Mouse (Mus musculus): Measurements from ENCODE around the gene Dusp22. TPM values are rescaled to one million over a fixed set of nuclear protein-coding genes. Genes with fewer than 3 reads are reported as not detected.
A peak's percentile ranks its signal among the peaks of the same experiment; 100 is the strongest.

Gene Dusp22
- polyA plus RNA-seq, 1 experiment from 2014 or later = 34.9 TPM

DNA sequence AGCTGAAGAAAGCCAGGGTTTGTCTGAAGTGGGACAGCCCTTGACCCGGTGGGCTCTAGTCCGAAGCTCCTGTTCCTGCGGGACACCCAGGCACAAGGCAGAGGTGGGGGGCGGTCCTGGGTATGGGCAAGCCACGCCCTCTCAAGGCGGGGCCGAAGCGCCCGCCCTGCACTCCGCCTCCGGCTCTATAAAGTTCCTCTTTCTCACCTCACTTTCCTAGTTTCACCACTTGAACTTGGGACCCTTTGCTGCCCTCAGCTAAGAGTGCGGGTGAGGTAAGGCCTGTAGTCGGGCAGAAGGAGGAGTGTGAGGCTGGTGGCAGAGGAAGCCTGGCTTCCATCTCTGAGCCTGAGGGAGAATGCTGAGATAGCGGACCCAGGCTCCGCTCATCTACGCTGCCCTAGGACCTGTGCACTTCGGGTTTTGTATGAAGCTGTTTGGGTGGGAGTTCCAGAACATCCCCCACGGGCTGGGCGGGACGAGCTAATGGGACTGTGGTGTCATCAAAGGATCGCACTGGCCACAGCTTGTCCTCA lies 89.3 kb downstream of the Dusp22 start, which contains the start of gene Irf4:
TSS of gene Irf4 (plus strand) at position 206 of the 536 bp plus-strand sequence.
- H3K9me3 ChIP-seq (ENCODE audit: control insufficient read depth, low read length) = no peaks in the 10 kb centered on the region
- peak within 1 kb of the TSS; percentile 37 for H3K4me3 ChIP-seq (replicated peaks; ENCODE audit: low read length)
- no peaks in the 10 kb centered on the region for H3K36me3 ChIP-seq (replicated peaks; ENCODE audit: control insufficient read depth, insufficient read depth)
- DNase-seq (ENCODE audit: low spot score) (no peak), ATAC-seq (ENCODE audit: low FRiP score) (peak; percentile 66; the same call in 1 of the 2 replicates)
- peaks cover 20% of the 10 kb centered on the region for H3K4me1 ChIP-seq (replicated peaks; ENCODE audit: control insufficient read depth, insufficient read depth, low read length)
- peaks cover 65% of the 10 kb centered on the region for H3K27me3 ChIP-seq (ENCODE audit: control insufficient read depth, insufficient read depth, low read length)
- peak within 1 kb of the TSS; percentile 60 for H3K4me2 ChIP-seq (replicated peaks)
- H3K9ac ChIP-seq = no peak within 1 kb of the TSS
- WGBS = under 1% methylated on average over 20 of the region's 21 CpGs
- no peak within 1 kb of the TSS for H3K27ac ChIP-seq

DNA sequence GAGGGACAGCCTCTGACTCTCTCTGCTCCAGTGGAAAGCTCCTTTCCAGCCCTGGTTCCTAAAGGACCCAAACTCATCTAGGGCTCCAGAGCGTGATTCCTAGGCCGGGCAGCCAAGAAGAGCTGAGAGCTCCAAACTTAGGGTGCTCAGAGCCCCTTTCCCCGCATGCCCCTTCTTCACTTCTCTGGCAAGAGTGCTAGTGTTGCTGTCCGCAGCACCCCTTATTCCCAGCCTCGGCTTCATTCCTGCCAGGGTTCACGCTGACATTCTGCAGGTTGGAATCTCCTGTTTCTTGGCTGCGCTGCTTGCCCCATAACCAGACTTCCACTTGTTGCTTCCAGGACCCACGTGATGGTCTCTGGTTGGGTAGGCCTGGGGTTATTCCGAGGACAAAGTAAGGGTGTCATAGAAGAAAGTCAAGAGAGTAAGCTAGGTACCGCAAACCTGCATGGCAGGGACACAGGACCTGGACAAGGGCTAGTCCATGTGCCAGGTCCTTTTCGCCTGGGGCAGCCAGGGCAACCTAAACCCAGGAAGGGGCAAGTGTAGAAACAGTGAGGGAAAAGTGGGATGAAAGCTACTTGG lies 89.8 kb downstream of the Dusp22 start:
- ATAC-seq (ENCODE audit: low FRiP score) (peak; percentile 12; the same call in 1 of the 2 replicates), DNase-seq (ENCODE audit: low spot score) (no peak)
- peaks cover 65% of the 10 kb centered on the region for H3K27me3 ChIP-seq (ENCODE audit: control insufficient read depth, insufficient read depth, low read length)
- H3K9me3 ChIP-seq (ENCODE audit: control insufficient read depth, low read length) = no peaks in the 10 kb centered on the region
- no peak overlapping the region for H3K27ac ChIP-seq
- 6% methylated on average over 11 of the region's 11 CpGs for WGBS
- no peaks in the 10 kb centered on the region for H3K36me3 ChIP-seq (replicated peaks; ENCODE audit: control insufficient read depth, insufficient read depth)
- H3K4me2 ChIP-seq (replicated peaks) = peak overlapping the region; percentile 60
- H3K4me1 ChIP-seq (replicated peaks; ENCODE audit: control insufficient read depth, insufficient read depth, low read length) = peaks cover 20% of the 10 kb centered on the region
- H3K4me3 ChIP-seq (replicated peaks; ENCODE audit: low read length) = peak overlapping the region; percentile 37
- no peak overlapping the region for H3K9ac ChIP-seq

DNA sequence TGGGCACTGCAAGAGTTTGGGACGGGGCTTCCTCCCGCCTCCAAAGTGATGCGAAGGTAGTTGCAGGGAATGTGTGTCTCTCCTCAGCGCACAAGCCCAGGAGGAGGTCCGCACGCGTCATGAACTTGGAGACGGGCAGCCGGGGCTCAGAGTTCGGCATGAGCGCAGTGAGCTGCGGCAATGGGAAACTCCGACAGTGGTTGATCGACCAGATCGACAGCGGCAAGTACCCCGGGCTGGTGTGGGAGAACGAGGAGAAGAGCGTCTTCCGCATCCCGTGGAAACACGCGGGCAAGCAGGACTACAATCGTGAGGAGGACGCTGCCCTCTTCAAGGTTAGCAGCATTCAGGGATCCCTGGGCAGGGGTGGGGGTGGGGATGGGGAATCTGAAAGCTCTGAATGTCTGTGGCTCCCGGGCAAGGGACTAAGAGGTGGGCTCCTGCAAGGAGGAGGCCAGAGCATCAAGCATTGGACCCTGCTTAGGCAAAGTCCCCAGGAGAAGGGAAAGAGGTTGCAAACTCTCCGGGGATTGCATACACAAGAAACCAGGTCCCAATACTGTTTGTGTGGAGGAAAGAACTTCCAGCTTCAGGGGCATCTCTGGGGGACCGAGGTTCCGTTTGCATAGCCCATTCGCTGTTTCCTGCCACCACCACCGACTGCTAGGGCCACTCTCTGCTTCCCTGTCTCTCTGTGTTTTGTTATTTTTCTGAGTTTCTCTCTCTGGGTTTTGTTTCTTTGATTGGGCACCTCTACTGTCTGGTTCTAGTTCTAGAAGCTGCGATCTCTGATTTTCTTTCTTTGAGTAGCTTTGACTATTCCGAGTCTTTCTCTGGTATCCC lies 90.9 kb downstream of the Dusp22 start:
- ATAC-seq (ENCODE audit: low FRiP score) (peak; percentile 22; the same call in 1 of the 2 replicates), DNase-seq (ENCODE audit: low spot score) (no peak)
- 2% methylated on average over 33 of the region's 33 CpGs for WGBS
- Histone ChIP-seq H3K36me3 (replicated peaks; ENCODE audit: control insufficient read depth, insufficient read depth) (no peaks in the 10 kb centered on the region), H3K27ac (no peak overlapping the region), H3K4me2 (replicated peaks) (peak overlapping the region; percentile 60), H3K4me3 (replicated peaks; ENCODE audit: low read length) (peak overlapping the region; percentile 37), H3K27me3 (ENCODE audit: control insufficient read depth, insufficient read depth, low read length) (peaks cover 65% of the 10 kb centered on the region), H3K9ac (peak overlapping the region; percentile 28; the same call in 1 of the 2 replicates), H3K9me3 (ENCODE audit: control insufficient read depth, low read length) (no peaks in the 10 kb centered on the region), H3K4me1 (replicated peaks; ENCODE audit: control insufficient read depth, insufficient read depth, low read length) (peaks cover 20% of the 10 kb centered on the region)

DNA sequence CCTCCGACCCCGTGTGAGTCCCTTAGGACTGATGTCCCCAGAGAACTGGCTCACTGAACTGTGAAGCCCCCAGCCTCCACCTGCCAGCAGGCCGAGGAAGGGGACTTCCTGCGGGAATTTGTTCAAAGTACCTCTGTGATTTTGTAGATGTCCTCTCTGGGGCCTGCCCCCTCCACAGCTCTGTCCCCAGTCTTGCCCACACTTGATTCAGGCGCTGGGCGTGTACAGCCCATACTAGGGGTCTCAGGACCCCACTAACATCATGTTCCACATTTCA lies 91.4 kb downstream of the Dusp22 start:
- Histone ChIP-seq H3K27me3 (ENCODE audit: control insufficient read depth, insufficient read depth, low read length) (peaks cover 65% of the 10 kb centered on the region), H3K4me3 (replicated peaks; ENCODE audit: low read length) (no peak overlapping the region), H3K9me3 (ENCODE audit: control insufficient read depth, low read length) (no peaks in the 10 kb centered on the region), H3K27ac (no peak overlapping the region), H3K4me1 (replicated peaks; ENCODE audit: control insufficient read depth, insufficient read depth, low read length) (peaks cover 20% of the 10 kb centered on the region), H3K4me2 (replicated peaks) (no peak overlapping the region), H3K9ac (no peak overlapping the region), H3K36me3 (replicated peaks; ENCODE audit: control insufficient read depth, insufficient read depth) (no peaks in the 10 kb centered on the region)
- WGBS = 24% methylated on average over 6 of the region's 6 CpGs
- ATAC-seq (ENCODE audit: low FRiP score) = no peak
- no peak for DNase-seq (ENCODE audit: low spot score)

DNA sequence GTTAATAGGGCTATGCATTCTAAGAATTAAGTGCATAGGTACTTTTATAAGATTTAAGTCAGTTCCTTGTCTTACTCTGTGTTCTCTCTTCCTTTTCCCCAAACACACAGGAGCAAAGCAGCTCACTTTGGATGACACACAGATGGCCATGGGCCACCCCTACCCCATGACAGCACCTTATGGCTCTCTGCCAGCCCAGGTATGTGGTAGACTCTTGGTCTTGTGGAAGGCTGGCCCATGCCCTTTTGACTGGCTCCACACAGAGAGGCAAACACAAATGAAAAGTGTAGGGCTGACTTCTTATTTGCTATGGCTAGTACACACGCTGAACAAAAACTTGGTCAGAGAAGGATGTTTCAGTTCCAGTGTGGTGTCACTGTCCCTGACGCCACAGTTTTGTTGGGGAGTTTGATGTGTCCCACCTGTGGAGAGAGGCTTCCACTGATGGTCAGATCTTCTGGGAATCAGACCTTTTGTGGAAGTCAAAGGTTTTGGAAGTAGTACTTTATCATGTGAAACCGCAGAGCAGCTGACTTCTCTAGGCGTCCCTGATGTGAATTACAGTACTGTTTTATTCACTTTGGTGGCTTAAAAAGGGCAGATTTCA lies 92.9 kb downstream of the Dusp22 start:
- Histone ChIP-seq H3K27me3 (ENCODE audit: control insufficient read depth, insufficient read depth, low read length) (peaks cover 53% of the 10 kb centered on the region), H3K9me3 (ENCODE audit: control insufficient read depth, low read length) (no peaks in the 10 kb centered on the region), H3K4me2 (replicated peaks) (no peak overlapping the region), H3K4me3 (replicated peaks; ENCODE audit: low read length) (no peak overlapping the region), H3K4me1 (replicated peaks; ENCODE audit: control insufficient read depth, insufficient read depth, low read length) (peaks cover 20% of the 10 kb centered on the region), H3K27ac (no peak overlapping the region), H3K36me3 (replicated peaks; ENCODE audit: control insufficient read depth, insufficient read depth) (no peaks in the 10 kb centered on the region), H3K9ac (no peak overlapping the region)
- ATAC-seq (ENCODE audit: low FRiP score) (no peak), DNase-seq (ENCODE audit: low spot score) (no peak)
- WGBS = 84% methylated on average over 4 of the region's 4 CpGs

DNA sequence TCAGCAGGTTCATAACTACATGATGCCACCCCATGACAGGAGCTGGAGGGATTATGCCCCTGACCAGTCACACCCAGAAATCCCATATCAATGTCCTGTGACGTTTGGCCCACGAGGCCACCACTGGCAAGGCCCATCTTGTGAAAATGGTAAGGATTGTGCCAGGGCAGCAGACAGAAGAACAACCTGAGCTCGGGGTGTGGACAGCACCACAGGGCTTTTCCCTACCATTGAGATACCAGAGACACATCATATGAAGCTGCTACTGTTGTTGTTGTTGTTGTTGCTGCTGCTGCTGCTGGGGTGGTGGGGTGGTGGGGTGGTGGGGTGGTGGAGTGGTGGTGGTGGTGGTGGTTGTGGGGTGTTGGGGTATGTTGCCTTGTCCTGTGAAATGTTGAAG lies 93.6 kb downstream of the Dusp22 start:
- Histone ChIP-seq H3K4me3 (replicated peaks; ENCODE audit: low read length) (no peak overlapping the region), H3K27ac (no peak overlapping the region), H3K4me1 (replicated peaks; ENCODE audit: control insufficient read depth, insufficient read depth, low read length) (peaks cover 20% of the 10 kb centered on the region), H3K4me2 (replicated peaks) (no peak overlapping the region), H3K9ac (no peak overlapping the region), H3K27me3 (ENCODE audit: control insufficient read depth, insufficient read depth, low read length) (peaks cover 45% of the 10 kb centered on the region), H3K9me3 (ENCODE audit: control insufficient read depth, low read length) (no peaks in the 10 kb centered on the region), H3K36me3 (replicated peaks; ENCODE audit: control insufficient read depth, insufficient read depth) (no peaks in the 10 kb centered on the region)
- DNase-seq (ENCODE audit: low spot score) (no peak), ATAC-seq (ENCODE audit: low FRiP score) (no peak)
- 87% methylated on average over 3 of the region's 3 CpGs for WGBS

DNA sequence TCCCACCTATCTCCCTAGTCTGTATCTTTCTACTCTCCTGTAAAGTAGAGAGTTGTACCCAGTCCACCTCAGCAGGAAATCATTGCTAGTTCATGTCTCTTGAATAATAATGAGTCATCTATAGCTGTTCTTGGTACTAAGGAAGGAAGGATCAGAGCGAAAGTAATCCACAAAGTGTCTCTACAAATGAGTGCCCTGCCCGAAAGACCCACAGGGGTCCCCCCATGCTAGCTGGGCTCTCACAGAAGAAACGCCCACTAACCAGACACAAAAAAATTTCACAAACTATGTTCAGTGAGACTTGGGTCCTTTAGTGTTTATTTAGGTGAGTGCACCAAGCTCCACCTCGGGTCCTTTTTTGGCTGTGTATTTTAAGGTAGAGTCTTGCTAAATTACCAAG lies 94.3 kb downstream of the Dusp22 start:
- H3K4me1 ChIP-seq (replicated peaks; ENCODE audit: control insufficient read depth, insufficient read depth, low read length) = peaks cover 15% of the 10 kb centered on the region
- no peaks in the 10 kb centered on the region for H3K36me3 ChIP-seq (replicated peaks; ENCODE audit: control insufficient read depth, insufficient read depth)
- no peak overlapping the region for H3K4me2 ChIP-seq (replicated peaks)
- WGBS = 85% methylated on average over 4 of the region's 4 CpGs
- H3K4me3 ChIP-seq (replicated peaks; ENCODE audit: low read length) = no peak overlapping the region
- DNase-seq (ENCODE audit: low spot score) (no peak), ATAC-seq (ENCODE audit: low FRiP score) (no peak)
- no peak overlapping the region for H3K27ac ChIP-seq
- H3K9me3 ChIP-seq (ENCODE audit: control insufficient read depth, low read length) = no peaks in the 10 kb centered on the region
- H3K27me3 ChIP-seq (ENCODE audit: control insufficient read depth, insufficient read depth, low read length) = peaks cover 39% of the 10 kb centered on the region
- H3K9ac ChIP-seq = no peak overlapping the region

DNA sequence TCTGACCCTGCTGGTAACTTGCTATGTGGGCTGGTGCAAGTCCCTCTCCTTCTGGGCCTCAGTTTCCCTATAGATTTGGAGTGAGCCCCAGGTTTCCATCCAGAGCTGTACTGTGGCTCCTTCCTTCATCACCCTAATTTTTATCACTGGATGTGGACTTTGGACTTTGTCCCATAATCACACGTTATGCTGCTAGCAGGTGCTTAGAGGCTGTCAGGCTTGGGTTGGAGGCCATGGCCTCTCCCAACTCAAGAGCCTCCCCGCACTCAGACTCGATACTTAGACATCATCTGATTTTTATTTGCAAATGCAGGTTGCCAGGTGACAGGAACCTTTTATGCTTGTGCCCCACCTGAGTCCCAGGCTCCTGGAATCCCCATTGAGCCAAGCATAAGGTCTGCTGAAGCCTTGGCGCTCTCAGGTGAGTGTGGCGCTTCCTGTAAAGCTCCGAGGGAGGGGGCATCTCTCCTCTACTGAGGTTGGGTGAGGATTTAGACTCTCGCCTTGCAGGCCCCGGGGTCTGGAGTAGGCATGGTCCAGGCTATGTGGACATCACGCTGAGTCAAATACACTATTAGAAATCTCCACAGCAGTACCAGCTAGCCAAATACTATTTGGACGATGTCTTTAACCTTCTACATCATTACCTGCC lies 95.2 kb downstream of the Dusp22 start:
- Histone ChIP-seq H3K4me2 (replicated peaks) (no peak overlapping the region), H3K4me3 (replicated peaks; ENCODE audit: low read length) (no peak overlapping the region), H3K27me3 (ENCODE audit: control insufficient read depth, insufficient read depth, low read length) (peaks cover 30% of the 10 kb centered on the region), H3K4me1 (replicated peaks; ENCODE audit: control insufficient read depth, insufficient read depth, low read length) (peaks cover 7% of the 10 kb centered on the region; the same call in 1 of the 2 replicates), H3K9ac (no peak overlapping the region), H3K36me3 (replicated peaks; ENCODE audit: control insufficient read depth, insufficient read depth) (no peaks in the 10 kb centered on the region), H3K9me3 (ENCODE audit: control insufficient read depth, low read length) (no peaks in the 10 kb centered on the region), H3K27ac (no peak overlapping the region)
- WGBS = 89% methylated on average over 10 of the region's 10 CpGs
- DNase-seq (ENCODE audit: low spot score) (no peak), ATAC-seq (ENCODE audit: low FRiP score) (no peak)

DNA sequence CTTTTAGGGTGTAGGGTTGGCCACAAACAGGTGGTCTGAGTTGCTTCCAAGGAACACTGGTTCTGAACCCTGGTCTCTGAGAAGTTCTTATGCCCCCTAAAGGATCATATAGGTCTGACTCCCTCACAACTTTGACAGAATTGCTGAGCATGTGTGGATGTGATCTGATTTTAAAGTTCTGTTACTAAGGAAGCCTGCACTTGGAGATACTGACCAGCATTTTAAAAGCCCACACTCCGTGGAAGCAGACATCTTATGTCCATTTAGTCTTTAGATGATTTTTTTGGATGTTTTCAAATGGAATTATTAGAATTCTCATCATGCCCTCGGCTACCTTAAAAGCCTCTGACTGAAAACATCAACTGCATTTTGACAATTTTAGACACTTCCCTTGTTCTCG lies 95.8 kb downstream of the Dusp22 start:
- 76% methylated on average over 3 of the region's 3 CpGs for WGBS
- DNase-seq (ENCODE audit: low spot score) (no peak), ATAC-seq (ENCODE audit: low FRiP score) (no peak)
- peaks cover 3% of the 10 kb centered on the region; the same call in 1 of the 2 replicates for H3K4me1 ChIP-seq (replicated peaks; ENCODE audit: control insufficient read depth, insufficient read depth, low read length)
- no peak overlapping the region for H3K27ac ChIP-seq
- peaks cover 24% of the 10 kb centered on the region for H3K27me3 ChIP-seq (ENCODE audit: control insufficient read depth, insufficient read depth, low read length)
- H3K4me2 ChIP-seq (replicated peaks) = no peak overlapping the region
- H3K9me3 ChIP-seq (ENCODE audit: control insufficient read depth, low read length) = no peaks in the 10 kb centered on the region
- H3K4me3 ChIP-seq (replicated peaks; ENCODE audit: low read length) = no peak overlapping the region
- no peak overlapping the region for H3K9ac ChIP-seq
- H3K36me3 ChIP-seq (replicated peaks; ENCODE audit: control insufficient read depth, insufficient read depth) = no peaks in the 10 kb centered on the region

Data from hindbrain, embryonic 14.5 days (tissue).